Mouse (Mus musculus) brain, embryonic 14.5 days (tissue): ENCODE results near the gene Nolc1. TPM values are rescaled to one million over a fixed set of nuclear protein-coding genes. Genes with fewer than 3 reads are reported as not detected.

ENCODE experiments used
- DNase-seq: peaks from one replicate; pipeline ENCODE4 v3.0.0-alpha.2; 2011; ENCODE audit warnings: low read depth
- CTCF ChIP-seq: fragments of 200-500 bp; IDR thresholded peaks from 2 replicates; pipeline ENCODE4 v1.5.1; 2012; ENCODE audit warnings: inconsistent platforms, mild to moderate bottlenecking, moderate library complexity, borderline replicate concordance; ENCODE audit not compliant: insufficient read depth, insufficient read length; ENCODE audit errors: extremely low read depth
- POLR2A ChIP-seq: fragments of 200-500 bp; IDR thresholded peaks from 2 replicates; pipeline ENCODE4 v1.6.1; 2012; ENCODE audit warnings: mild to moderate bottlenecking, inconsistent platforms, borderline replicate concordance; ENCODE audit not compliant: poor library complexity, insufficient read depth, insufficient read length, severe bottlenecking; ENCODE audit errors: extremely low read depth
- polyA plus RNA-seq: library from polyadenylated mRNA; depleted of rRNA; stranded (reverse); fragments of >200 nt; gene quantifications from 2 replicates; pipeline ENCODE4 v1.2.3, GENCODE M21; 2012

Gene Nolc1
- polyA plus RNA-seq, 1 experiment, result 54.5 TPM

DNA sequence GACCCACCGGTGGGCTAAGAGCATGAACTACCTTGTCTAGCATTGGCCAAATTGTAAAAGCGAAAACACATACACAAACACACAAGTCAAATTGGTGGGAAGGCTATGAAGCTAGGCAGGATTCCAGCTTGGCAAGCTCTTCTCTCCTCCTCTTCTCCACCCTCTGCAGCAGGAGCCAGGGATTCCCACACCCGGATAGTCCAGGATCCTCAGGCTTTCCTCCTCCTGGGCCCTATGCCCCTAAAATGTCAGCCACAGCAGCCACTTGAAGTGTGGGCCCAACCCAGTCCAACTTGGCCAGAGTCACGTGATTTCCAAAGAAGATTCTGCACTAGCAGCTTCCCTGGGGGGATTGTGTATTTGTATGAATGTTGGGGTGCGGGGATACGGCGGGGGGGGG lies 32.3 kb upstream of the Nolc1 start:
- peak; percentile 73 for DNase-seq
- no peak for TF ChIP-seq POLR2A
- TF ChIP-seq CTCF, result no peak

DNA sequence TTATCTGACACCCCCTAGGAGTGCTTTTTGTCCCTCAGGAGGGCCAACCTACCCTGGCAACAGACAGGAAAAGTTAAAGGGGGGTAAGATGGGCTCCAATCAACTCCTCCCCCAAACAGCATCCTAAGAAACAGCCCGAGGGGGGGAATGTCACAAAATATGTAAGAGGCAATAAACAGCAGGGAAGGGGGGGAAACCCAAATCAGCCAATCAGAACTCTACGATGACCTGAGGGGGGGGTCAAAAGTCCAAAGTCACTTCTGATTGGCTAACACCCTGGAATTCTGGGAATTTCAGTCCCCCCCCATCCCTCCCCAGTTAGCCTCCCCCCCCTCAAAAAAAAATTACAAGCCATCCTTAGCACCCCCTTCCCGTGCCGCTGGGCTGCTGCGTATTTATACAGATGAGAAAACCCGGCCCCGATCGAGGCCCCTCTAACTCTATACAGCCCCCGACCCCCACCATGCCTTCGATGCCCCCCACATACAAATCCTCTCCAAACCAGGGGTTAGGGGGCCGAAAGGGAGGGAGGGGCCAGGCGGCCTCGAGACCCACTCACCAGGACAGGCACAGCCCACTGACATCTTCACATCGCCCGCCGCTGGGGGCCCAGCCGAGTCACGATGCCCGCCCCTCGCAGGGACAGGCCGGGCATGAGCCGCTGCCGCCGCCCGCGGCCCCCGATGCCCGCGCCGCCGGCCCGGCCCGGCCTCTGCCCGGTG lies 31.2 kb upstream of the Nolc1 start, which contains the start of gene Pprc1:
Pprc1 (plus strand) TSS at position 616 of the 722 bp plus-strand sequence.
- peak; percentile 70 for DNase-seq
- TF ChIP-seq CTCF (no peak), POLR2A (no peak)

DNA sequence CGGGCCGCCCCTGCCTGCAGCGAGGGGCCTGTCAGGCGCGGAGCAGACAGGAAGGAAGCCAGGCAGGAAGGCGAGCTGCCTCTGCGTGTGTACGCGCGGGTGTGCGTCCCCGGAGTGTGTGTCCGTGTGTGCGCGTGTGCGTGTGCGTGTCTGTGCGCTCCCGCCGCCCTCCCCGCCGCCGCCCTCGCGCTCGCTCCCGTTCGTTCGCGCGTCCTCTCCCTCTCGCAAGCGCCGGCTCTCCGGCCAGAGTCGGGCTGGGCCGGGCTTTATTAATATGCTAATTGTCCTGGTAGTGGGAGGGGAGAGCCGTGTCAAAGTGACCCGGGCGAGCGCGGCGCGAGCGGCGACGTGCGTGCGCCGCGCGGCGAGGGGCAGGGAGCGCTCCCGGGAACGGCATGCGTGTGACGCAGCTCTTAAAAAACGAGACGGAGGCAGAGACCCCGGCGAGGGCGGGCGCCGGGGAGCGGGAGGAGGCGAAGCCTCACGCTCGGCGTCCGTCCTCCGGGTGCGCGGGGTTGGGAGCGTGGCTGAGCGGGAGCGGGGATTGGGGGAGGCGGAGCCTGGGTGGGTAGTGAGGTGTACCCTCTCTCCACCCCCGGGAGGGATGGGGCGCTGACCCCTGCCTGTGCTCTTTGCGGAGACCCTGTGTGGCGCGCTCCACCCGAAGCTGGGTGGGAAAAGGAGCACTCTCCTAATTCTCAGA lies 30.5 kb upstream of the Nolc1 start, which contains the start of gene Ldb1:
Ldb1 (minus strand) TSS at position 222 of the 703 bp plus-strand sequence.
- DNase-seq, result peak; percentile 95
- TF ChIP-seq POLR2A (peak; percentile 84), CTCF (no peak)

DNA sequence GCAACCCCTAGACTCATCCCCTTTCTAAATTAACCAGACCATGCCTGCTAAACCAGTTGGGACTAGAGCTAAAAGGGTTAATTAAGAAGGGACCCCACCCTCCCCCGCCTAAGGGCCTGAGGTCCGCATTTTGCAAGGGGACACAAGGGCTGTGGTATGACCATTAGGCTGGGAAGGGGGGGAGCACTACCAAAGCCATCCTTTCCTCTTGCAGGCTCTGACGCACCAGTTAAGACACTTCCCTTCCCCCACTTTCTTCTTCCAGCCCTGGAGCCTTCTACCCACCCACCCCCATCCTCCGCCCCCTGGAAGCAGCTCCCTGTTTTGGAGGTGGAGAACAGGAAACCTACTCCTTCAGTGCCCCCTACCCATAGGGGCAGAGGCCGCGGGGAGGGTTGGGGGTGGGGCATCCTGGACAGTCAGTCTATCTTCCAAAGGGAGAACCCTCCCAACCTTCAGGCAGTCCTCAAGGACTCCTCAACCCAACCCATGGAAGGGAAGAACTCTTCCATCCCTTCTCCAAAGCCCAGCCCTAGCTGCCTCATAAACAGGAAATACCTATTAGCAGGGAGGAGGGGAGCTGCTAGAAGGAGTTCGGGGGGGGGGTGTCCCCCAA lies 29.9 kb upstream of the Nolc1 start:
- peak; percentile 79 for DNase-seq
- TF ChIP-seq CTCF (no peak), POLR2A (no peak)

GRCm38 (mm10) chr19:46046621-46047025 lies 29.0 kb upstream of the Nolc1 start:
- DNase-seq, result peak; percentile 48
- TF ChIP-seq CTCF, result no peak
- no peak for TF ChIP-seq POLR2A

- DNase-seq, result no peak
Observed at GRCm38 (mm10) chr19:46047426-46047825, 28.2 kb upstream of the Nolc1 start.

GRCm38 (mm10) chr19:46049129-46049528 lies 26.5 kb upstream of the Nolc1 start:
- no peak for TF ChIP-seq POLR2A
- no peak for TF ChIP-seq CTCF
- no peak for DNase-seq

More at GRCm38 (mm10) chr19:46047426-46047825, 28.2 kb upstream of the Nolc1 start:
- TF ChIP-seq CTCF, result no peak
- TF ChIP-seq POLR2A, result no peak

DNA sequence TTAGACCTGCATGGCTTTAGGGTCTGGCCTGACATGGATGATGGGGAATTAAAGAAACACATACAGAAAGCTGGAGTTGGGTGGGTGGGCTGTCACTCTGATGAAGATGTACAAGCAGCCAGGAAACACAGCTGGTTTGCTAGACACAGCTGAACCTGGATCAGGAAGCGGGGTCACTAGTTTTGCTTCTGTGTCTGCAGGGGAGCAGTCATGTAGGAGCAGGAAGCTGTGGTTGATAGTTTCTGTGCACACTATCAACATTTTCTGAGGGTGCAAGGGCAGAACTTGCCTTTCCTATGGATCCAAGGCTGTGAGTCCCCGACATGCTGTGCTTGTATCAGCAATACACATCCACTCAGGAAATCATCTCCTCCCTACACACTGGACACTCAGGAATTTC lies 25.2 kb upstream of the Nolc1 start:
- no peak for DNase-seq
- no peak for TF ChIP-seq POLR2A
- no peak for TF ChIP-seq CTCF

DNA sequence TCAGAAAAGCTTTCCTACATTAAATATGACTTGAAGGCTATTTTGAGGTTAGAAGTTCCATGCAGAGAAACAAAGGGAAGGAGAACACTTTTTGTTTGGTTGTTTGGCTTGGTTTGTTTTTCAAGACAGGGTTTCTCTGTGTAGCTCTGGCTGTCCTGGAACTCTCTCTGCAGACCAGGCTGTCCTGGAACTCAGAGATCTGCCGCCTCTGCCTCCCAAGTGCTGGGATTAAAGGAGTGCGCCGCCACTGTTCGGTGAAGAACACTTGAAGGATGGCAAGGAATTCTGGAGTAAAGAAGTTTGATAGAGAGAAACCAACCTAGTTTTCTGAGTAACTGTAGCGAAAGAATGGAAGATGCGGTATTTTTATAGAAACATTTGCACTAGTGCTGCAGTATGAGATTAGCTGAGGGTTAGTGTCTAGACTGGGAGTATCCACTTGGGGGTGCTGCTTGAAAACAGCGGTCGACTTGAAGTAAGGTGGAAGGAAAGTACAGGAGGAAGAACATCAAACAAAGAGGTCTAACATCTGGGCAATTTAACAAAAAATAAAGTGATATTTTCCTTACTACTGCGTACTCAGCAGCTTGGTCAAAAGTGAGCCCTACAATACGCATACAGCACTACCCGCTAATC lies 19.8 kb upstream of the Nolc1 start:
- no peak for DNase-seq
- TF ChIP-seq CTCF, result peak; percentile 54; the same call in 1 of the 2 replicates
- no peak for TF ChIP-seq POLR2A

GRCm38 (mm10) chr19:46056388-46056946 lies 19.2 kb upstream of the Nolc1 start:
- DNase-seq, result peak; percentile 99

GRCm38 (mm10) chr19:46056947-46057607 lies 18.6 kb upstream of the Nolc1 start:
- DNase-seq, result peak; percentile 81
- TF ChIP-seq CTCF, result peak; percentile 26; the same call in 1 of the 2 replicates
- TF ChIP-seq POLR2A, result no peak

More at GRCm38 (mm10) chr19:46056388-46056946, 19.2 kb upstream of the Nolc1 start:
- TF ChIP-seq POLR2A (peak; percentile 78), CTCF (no peak)

DNA sequence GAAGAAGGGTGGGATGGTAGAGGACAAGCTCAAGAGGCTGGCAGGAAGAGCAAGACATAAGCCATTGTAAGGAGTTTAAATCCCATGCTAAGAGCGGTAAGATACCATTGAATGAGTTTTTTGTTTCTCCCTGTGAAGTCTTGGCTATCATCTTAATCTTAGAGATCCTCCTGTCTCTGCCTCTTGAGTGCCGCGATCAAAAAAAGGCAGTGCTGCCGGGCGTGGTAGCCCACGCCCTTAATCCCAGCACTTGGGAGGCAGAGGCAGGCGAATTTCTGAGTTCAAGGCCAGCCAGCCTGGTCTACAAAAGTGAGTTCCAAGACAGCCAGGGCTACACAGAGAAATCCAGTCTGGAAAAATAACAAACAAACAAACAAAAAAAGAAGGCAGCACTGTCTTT lies 17.2 kb upstream of the Nolc1 start:
- TF ChIP-seq CTCF, result no peak
- TF ChIP-seq POLR2A, result no peak
- no peak for DNase-seq
